Mouse (Mus musculus) small intestine, adult 2 months (tissue): ENCODE data around the gene Trim13. TPM values are rescaled to one million over a fixed set of nuclear protein-coding genes. Genes with fewer than 3 reads are reported as not detected.

Source experiments
- H3K27ac ChIP-seq: fragments of 200-500 bp; 2 replicates; pipeline ENCODE4 v1.5.1; 2012; ENCODE audit warnings: low read depth, low read length, control low read depth, inconsistent platforms; ENCODE audit not compliant: insufficient read depth
- H3K27me3 ChIP-seq: fragments of 200-500 bp; 2 replicates; pipeline ENCODE4 v1.6.1; 2012; ENCODE audit warnings: mild to moderate bottlenecking, moderate library complexity, low read length, inconsistent platforms; ENCODE audit not compliant: control insufficient read depth, insufficient read depth
- H3K36me3 ChIP-seq: fragments of 200-500 bp; 2 replicates; pipeline ENCODE4 v1.6.1; 2012; ENCODE audit warnings: mild to moderate bottlenecking, low read length, control low read depth, inconsistent platforms; ENCODE audit not compliant: control insufficient read depth, insufficient read depth
- H3K4me1 ChIP-seq: fragments of 200-500 bp; 2 replicates; pipeline ENCODE4 v1.6.1; 2012; ENCODE audit warnings: low read length, inconsistent platforms, mixed read lengths; ENCODE audit not compliant: control insufficient read depth, insufficient read depth, insufficient read length
- H3K4me3 ChIP-seq: fragments of 200-500 bp; 2 replicates; pipeline ENCODE4 v1.5.1; 2012; ENCODE audit warnings: low read depth, mild to moderate bottlenecking, control low read depth, inconsistent platforms, low read length, moderate library complexity
- CTCF ChIP-seq: fragments of 200-500 bp; IDR thresholded peaks from 2 replicates; pipeline ENCODE4 v1.5.1; 2012; ENCODE audit warnings: low read depth, mild to moderate bottlenecking, control low read depth, inconsistent platforms, low read length, moderate library complexity, mixed read lengths; ENCODE audit not compliant: insufficient replicate concordance, insufficient read length; ENCODE audit errors: extremely low read depth
- POLR2A ChIP-seq: fragments of 200-500 bp; IDR thresholded peaks from 2 replicates; pipeline ENCODE4 v1.6.1; 2012; ENCODE audit warnings: low read depth, mild to moderate bottlenecking, control low read depth, inconsistent platforms, low read length, moderate library complexity
- WGBS: fragments of 180-500 bp; shearing (Covaris S2); methylation state at CpG from one replicate; pipeline ENCODE4 v1.1.7; 2018; 5-methylcytosine and 5-hydroxymethylcytosine counted together
- polyA plus RNA-seq: library from polyadenylated mRNA; depleted of rRNA; stranded (reverse); fragments of >200 nt; gene quantifications from 2 replicates; pipeline ENCODE4 v1.2.3, GENCODE M21; 2012

Trim13 gene
- polyA plus RNA-seq, 1 experiment = 0.37 TPM

DNA sequence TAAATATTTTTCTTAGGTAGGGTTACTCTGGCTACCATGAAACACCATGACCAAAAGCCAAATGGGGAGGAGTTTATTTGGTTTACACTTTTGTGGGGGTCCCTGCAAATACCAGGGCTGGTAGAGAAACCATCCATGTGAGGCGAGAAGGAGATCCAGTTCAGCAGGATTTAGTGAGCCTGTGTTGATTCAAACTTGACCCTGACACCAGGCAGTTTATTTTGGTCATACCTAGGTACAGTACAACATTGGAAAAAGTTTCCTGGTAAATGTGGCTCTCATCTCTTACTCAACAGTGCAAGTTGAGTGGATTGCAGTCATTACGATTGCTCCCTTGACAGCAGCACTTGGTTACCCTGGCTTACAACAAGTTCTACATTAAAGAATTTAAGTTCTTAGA, 15.3 kb downstream of the Trim13 start:
- Histone ChIP-seq H3K27ac (no peak overlapping the region), H3K4me3 (no peak overlapping the region), H3K36me3 (no peaks in the 10 kb centered on the region), H3K27me3 (no peaks in the 10 kb centered on the region), H3K4me1 (no peaks in the 10 kb centered on the region)
- 92% methylated on average over 2 of the region's 2 CpGs for WGBS
- TF ChIP-seq CTCF = no peak
- TF ChIP-seq POLR2A = no peak

DNA sequence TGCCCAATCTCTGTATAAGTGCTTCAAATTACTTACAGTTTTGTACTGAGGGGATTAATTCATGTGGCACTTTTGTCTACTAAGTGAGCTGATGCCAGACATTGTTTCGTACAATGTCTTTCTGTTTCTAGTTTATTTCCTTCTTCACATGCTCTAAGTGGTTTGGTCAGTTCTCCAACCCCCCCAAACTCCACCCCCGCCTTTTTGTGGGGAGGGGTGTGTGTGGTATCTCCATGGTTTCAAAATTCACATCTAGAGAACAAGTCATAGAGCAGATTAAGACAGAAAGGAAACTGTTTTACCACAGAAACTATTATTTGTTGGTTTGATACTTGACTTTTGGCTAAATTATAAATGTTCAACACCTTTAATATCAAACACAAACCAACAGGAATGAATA, 22.3 kb downstream of the Trim13 start:
- Histone ChIP-seq H3K4me3 (no peak overlapping the region), H3K27me3 (no peaks in the 10 kb centered on the region), H3K36me3 (peaks cover 5% of the 10 kb centered on the region), H3K4me1 (no peaks in the 10 kb centered on the region), H3K27ac (no peak overlapping the region)
- TF ChIP-seq CTCF (no peak), POLR2A (no peak)
- WGBS = 79% methylated on average over 2 of the region's 2 CpGs

- Histone ChIP-seq H3K27ac (no peak overlapping the region), H3K27me3 (no peaks in the 10 kb centered on the region), H3K4me1 (no peaks in the 10 kb centered on the region), H3K4me3 (no peak overlapping the region), H3K36me3 (peaks cover 14% of the 10 kb centered on the region)
- TF ChIP-seq POLR2A = no peak
Observed at GRCm38 (mm10) chr14:61635969-61636368, 37.9 kb downstream of the Trim13 start.

GRCm38 (mm10) chr14:61642668-61643067, 44.6 kb downstream of the Trim13 start:
- no peaks in the 10 kb centered on the region for H3K4me1 ChIP-seq
- H3K27ac ChIP-seq = no peak overlapping the region
- H3K27me3 ChIP-seq = no peaks in the 10 kb centered on the region
- H3K36me3 ChIP-seq = peaks cover 2% of the 10 kb centered on the region
- WGBS = 43% methylated on average over 1 of the region's 1 CpGs
- no peak overlapping the region for H3K4me3 ChIP-seq
- no peak for TF ChIP-seq POLR2A
- TF ChIP-seq CTCF = no peak

GRCm38 (mm10) chr14:61645547-61645946, 47.5 kb downstream of the Trim13 start:
- TF ChIP-seq CTCF (no peak), POLR2A (no peak)
- Histone ChIP-seq H3K27me3 (no peaks in the 10 kb centered on the region), H3K4me1 (no peaks in the 10 kb centered on the region), H3K4me3 (no peak overlapping the region), H3K27ac (no peak overlapping the region), H3K36me3 (no peaks in the 10 kb centered on the region)
- 21% methylated on average over 1 of the region's 1 CpGs for WGBS

DNA sequence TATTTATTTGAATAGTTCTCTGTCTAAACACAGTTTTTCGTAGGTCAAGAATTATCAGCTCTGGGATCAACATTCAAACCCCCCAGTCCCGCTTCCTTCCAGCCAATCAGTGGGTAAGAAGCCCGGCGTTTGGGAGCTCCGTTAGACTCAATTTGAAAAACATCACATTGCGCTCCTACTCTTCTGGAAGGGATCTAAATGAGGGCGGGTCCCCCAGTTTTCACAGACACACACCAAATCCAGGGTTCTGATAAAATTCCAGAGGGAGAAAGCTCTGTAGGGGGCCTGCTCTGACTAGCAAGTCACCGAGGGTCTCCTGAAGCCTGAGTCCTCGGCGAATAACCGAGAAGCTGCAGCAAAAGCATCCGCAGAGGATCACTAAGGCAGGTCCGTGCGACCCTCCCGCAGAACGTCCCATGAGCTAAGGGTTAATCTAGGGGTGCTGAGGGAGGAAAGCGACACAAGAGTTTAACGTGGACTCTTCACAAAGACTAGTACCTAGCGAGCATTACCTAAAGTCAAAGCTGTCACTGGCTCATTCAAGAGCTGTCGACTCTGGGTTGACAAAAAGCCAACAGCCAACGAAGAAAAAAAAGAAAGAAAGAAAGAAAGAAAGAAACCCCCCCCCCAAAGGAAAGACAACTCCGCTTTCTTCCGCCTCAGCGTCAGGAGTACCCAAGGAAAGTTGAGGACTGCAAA, 49.3 kb downstream of the Trim13 start:
- under 1% methylated on average over 24 of the region's 24 CpGs for WGBS
- no peaks in the 10 kb centered on the region for H3K4me1 ChIP-seq
- no peak for TF ChIP-seq POLR2A
- TF ChIP-seq CTCF = no peak
- no peaks in the 10 kb centered on the region for H3K36me3 ChIP-seq
- no peaks in the 10 kb centered on the region for H3K27me3 ChIP-seq
- peak overlapping the region; percentile 67 for H3K27ac ChIP-seq
- H3K4me3 ChIP-seq = peak overlapping the region; percentile 90

DNA sequence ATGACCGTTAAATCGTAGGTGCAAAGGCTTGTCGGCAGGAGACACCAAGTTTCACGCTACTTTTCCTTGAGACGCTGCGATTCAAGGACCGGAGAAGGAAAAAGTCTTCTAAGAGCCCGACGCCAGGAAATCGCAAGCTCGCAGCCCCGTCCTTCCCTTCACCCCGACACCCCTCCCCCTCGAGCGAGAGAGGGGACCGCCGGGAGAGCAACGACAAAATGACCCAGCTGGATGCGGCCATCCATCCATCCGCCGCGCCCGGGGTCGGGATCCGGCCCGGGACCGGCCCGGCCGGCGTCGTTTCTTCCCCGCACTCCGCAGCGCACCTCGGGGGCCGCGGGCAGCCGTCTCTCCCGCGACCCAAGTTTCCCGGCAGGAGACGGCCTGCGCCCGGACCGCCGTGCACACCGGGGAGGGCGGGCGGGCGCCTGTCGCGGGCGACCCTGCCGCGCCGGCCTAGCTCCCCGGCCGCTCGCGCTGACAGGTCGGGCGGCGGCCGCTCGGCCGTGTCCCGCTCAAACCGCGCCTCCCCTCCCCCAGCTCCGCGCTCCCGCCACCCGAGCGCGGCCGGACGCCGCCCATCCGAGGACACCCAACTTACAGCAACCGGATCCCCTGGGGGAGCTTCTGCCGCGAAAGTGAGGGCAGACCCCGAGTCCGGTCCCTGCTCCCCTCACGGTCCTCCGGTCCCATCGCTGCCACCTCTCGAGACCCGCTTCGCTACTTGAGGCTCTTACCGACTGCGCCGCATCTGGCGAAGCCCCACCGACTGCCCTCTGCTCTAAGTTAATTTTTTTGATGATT, 50.0 kb downstream of the Trim13 start:
- no peak for TF ChIP-seq CTCF
- TF ChIP-seq POLR2A = no peak
- peak overlapping the region; percentile 67 for H3K27ac ChIP-seq
- under 1% methylated on average over 91 of the region's 95 CpGs for WGBS
- no peaks in the 10 kb centered on the region for H3K27me3 ChIP-seq
- H3K36me3 ChIP-seq = no peaks in the 10 kb centered on the region
- 0 out of 2 replicates have a peak, but pooled peaks cover under 1% of the 10 kb centered on the region for H3K4me1 ChIP-seq
- peak overlapping the region; percentile 90 for H3K4me3 ChIP-seq
